Mouse (Mus musculus) kidney, adult 11 months (tissue): ENCODE results near the gene Cnbd2.

Experiments used
- DNase-seq: peaks from one replicate; pipeline ENCODE4 v3.0.0; 2022

Cnbd2 gene

DNA sequence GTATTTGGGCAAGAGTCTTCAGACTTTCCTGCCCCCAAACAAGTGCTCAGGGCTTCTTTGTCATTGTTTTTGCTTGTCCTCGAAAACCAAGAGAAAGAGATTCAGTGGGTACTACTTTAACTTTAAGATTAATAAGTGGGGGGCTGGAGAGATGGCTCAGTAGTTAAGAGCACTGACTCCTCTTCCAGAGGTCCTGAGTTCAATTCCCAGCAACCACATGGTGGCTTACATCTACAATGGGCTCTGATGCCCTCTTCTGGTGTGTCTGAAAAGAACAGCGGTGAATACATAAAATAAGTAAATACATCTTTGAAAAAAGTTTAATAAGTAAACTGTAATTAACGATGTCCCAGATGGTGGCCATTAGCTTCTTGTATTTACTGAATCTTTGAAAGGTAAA lies 1.1 kb downstream of the Cnbd2 start:
- DNase-seq: no peak

DNA sequence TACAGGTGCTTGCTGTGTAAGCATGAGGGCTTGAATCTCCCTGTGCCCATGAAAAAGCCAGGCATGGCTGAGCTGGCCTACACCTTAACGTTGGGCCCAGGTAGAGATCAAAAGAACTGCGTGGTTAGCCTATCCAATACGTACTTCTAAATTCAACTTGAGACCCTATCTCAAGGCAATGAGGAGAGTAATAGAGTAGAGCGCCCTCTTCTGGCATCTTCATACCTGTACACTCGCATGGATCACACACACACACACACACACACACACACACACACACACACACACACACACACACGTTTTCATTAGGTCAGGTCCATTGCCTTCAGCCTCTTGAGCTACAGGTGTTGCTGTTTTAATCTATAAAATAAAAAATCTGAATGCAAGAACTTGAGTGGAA lies 2.7 kb downstream of the Cnbd2 start:
- DNase-seq: no peak

DNA sequence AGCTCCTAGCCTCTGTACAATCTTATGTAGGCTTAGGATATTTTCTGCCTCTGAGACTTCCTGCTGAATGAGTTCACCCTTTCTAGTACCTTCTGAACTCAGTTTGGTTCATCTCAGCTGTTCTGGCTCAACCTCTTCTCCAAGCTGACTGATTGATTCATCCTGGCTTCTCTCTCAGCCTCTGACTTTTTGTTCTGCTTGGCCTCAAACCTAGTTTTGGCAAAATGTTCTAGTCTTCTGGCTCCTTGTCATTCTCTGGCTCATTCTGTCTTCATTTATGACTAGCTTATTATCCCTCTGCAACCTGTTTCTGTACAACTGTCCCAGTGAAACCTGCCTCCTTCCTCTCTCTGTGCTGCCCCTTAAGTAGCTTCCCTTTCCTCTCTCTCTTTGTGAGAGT lies 6.4 kb downstream of the Cnbd2 start:
- DNase-seq: no peak

DNA sequence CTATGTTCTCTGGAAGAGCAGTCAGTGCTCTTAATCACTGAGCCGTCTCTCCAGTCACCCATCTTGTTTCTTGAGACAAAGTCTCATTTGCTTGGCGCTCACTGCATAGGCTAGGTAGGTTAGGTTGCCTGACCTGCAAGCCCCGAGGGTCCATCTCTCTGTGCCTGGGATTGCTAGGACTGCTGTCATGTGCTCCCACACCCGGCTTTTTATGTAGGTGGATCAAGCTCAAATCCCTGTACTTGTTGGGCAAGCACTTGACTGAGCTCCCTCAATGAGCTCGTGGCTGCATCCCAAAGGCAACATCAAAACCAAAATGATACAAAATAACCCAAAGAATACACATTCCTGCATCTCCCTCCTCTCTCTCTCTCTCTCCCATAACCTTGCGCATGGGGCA lies 9.4 kb downstream of the Cnbd2 start:
- DNase-seq: no peak

DNA sequence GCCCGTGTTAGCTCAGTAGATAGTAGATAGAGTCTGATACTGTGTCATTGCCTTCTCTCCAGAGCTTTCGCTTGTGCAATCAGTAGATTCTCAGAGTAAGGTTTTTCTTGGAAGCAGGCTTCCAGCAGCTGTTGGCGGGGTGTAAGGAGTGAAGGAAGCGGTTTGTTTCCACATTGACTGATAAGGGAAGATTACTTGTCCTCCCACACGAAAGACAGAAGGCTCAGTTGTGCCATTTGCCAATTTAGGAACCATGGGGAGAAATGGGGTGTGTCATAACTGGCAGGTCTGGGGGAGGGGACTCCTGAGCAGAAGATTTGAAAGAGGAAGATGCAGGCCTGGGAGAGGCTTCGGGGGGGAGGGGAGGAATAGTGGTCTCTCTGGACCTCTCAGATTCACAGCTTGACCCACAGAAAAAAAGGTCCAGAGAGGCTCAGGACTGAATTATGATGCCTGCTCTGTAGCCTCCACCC lies 12.1 kb downstream of the Cnbd2 start:
- DNase-seq: no peak

DNA sequence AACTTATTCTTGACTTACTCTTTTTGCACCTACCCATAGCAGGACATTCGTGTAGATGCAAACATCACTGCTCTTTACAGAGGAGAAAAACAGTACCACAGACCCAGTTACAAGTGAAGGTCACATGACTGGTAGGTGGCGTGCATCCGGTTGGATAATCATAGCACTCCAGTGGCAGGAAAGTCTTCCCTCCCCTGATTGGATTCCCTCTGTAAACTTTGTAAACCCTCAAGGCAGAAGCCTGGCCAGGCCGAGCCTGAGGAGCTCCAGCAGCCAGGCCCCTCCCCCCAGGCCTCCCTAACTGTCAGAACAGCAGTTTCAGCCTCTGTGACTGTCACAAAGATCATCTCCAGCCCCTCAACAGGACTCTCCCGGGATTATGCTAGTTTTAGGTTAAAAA lies 12.6 kb downstream of the Cnbd2 start:
- peak; percentile 41 for DNase-seq

DNA sequence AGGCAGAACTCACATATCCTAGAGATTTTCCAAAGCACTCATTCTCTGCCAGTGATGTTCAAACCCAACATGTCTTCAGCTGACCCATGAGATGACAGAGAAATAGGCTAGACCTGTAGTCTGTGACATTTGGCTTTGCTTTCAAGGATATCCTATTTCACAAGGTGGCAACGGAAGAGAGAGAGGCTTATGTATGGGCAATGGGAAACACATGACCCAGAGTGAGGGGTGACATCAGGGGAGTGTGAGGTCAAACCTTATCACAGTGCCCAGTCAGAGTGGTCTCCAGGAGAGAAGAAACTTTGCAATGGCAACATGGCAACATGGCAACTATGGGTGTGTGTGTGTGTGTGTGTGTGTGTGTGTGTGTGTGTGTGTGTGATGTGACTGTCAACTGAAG lies 18.6 kb downstream of the Cnbd2 start:
- DNase-seq: no peak

DNA sequence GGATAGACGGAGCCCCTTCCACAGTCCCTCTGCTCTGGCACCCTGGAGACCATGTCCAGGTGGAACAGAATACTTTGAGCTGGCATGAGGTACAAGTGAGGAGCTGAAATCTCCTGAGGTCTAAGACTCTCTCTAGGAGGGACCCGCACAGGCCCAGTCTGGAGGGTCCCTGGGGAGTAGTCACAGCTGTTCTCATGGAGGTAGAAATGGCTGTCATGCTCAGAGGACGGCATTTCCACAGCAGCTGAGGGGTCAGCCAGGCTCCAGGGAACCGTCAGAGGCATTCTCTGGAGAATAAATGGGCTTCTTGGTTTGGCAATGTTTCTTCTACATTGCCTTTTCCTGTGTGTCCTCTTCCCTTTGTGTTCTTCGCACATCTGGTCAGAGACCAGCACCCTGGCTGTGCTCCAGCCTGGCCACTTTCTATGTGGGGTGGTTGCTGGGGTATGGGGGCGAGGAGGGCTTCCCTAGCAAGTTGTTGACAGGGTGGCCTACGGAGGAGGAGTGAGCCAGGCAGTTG lies 19.4 kb downstream of the Cnbd2 start:
- no peak for DNase-seq

DNA sequence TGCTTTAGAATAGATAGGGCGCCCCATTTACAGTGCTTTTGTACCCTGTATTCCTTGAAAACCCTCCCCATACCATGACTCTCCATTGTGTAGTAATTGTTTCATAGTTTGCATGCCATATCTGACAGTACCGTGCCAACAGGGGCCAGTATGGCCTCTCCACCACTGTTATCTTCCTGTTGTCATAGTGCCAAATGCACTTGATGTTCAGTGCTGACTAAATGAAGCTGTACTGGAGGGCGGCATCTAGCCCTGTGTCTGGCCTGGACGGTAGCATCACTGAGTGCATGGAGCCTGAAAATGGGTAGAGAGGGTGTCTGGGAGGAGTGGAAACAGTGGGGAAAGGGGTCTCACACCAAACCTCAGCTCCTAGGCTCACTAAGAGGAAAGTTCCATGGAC lies 28.0 kb downstream of the Cnbd2 start:
- no peak for DNase-seq

DNA sequence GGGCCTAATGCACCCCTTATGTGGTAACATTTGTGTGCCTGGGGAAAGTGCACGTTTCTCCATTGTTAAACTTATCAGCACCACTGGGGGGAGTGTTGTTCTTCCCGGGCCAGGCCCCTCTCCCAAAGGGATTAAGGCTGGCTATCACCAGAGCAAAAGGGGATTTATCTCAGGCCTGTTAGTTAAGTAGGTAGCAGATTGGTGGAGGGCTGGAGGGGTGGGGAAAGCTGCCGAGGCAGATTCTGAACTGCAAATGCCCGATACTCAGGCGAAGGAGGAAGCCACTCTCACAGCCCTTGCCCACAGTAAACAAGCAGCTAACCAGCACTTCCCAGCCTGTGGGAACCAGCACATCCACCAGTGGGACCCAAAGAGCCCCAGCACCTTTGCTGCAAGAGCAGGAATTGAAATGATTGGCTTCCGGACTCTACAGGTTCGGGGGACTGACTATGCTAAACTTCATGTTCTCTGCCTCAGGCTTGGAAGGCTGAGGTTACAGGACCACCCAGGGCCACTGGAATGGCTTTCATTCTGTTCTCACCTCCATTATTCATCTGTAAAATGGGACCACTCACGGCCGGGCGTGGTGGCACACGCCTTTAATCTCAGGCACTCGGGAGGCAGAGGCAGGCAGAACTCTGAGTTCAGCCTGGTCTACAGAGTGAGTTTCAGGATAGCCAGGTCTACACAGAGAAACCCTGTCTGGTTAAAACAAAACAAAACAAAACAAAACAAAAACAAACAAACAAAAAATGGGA lies 32.9 kb downstream of the Cnbd2 start:
- peak; percentile 26 for DNase-seq

DNA sequence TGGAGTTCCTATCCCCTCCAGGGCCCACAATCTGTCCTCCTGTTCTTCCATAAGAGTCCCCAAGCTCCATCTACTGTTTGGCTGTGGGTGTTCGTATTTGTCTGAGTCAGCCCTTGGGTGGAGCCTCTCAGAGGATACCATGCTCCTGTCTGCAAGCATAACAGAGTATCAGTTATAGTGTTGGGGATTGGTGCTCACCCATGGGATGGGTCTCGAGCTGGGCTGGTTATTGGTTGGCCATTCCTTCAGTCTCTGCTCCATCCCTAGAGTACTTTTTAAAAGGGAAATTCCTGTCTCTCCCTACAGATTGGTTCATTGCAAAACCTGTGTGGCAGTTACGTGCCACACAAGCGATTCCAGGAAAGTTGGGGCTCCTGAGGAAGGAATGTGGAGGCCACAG lies 36.7 kb downstream of the Cnbd2 start:
- no peak for DNase-seq

DNA sequence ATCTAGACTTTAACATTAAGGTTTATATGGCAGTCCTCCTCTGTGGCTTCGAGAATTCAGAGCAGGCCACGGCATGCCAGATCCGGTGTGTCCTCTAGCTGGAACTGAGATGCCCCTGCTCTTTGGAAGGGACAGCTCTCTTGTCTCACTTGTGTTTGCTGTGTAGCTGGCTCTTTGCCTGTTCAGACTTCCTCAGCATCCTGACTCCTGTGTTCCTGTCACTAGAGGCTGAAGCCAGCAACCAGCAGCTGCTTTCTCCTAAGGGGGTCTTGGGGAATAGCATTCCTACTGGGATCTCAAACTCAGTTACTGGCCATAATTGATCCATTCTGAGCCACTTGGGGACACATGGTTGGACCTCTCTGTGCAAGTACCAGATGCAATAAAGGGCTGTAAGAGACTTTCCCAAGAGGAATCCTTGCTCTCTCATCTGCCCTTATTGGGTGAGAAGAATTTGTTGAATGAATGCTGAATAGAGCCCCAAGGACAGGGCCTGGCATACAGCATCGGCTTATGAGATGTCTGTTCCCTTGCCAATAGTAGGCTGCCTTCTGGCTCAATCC lies 37.3 kb downstream of the Cnbd2 start:
- no peak for DNase-seq

DNA sequence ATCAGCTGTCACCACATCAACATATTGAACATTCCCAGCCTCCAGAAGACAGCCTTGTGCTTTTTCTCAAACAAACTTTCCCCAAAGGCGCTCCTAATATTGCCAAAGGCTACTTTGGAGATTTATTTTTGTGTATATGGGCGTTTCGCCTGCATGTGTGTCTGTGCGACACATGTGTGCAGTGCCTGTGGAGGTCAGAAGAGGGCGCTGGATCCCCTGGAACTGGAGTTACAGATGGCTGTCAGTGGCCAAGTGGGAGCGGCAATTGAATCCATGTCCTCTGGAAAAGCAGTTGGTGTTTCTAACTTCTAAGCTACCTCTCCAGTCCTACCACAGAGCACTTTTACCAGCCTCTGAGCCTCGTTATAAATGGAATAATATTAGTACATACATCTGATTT lies 39.1 kb downstream of the Cnbd2 start:
- no peak for DNase-seq

DNA sequence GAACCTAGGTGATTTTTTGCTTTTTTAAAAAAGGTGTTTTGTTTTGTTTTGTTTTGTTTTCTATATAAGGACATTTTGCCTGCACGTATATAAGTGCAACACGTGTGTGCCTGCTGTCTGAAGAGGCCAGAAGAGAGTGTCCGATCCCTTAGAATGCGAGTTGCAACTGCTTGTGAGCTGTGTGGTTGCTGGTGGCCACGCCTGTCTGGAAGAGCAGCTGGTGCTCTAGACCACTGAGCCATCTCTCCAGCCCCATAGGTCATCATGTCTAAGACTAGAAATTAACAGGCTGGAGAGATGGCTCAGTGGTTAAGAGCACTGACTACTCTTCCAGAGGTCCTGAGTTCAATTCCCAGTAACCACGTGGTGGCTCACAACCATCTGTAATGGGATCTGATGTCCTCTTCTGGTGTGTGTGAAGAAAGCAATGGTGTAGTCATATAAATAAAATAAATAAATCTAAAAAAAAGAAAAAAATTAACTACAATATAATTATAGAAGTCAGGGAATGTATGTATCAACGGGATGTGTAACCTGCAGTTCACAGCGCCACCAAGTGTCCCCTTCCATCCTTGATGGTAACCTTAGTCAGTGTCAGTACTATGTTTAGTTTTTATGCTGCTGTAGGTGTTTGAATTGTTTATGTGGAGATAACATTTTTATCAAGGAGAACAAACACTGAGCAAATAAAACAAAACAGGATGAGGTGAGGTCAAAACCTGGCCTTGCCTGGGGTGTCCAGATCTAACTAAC lies 40.5 kb downstream of the Cnbd2 start:
- no peak for DNase-seq

DNA sequence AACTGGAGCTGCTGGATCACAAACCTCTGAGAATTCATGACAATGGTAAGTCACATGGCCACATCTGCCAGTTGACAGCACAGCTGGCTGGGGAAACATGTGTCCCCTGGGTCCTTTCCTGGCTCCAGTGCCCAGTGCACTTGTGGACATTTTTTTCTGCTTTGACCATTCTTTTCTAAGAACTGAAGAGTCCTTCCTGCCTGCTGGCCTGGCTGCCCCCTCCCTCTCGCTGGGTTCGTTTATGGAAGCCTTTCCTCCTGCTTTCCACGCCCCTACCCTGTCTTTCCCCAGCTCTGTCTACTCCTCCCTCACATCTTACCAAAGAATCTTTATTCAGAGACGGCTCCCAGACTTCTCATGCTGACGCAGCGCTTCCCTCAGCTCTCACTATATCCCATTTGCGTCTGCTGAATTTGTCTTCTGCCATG lies 41.2 kb downstream of the Cnbd2 start:
- peak; percentile 18 for DNase-seq

DNA sequence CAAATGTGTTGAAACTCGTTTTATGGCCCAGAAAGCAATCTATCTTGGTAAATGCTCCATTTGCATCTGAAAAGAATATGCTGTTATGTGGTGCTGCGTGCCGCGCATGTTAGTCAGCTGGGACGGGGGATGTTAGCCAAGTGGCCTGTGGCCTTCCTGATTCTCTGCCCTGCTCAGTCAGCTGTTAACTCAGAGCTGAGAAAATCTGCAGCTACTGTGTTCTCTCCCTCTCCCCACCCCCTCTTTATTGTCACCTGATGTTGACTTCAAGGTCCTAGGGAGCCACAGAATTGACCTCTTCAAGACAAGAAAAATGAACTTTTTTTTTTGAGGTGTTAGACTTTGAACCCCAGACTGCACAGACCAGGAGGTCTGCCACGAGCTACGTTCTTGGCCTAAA lies 43.9 kb downstream of the Cnbd2 start:
- peak; percentile 91 for DNase-seq

DNA sequence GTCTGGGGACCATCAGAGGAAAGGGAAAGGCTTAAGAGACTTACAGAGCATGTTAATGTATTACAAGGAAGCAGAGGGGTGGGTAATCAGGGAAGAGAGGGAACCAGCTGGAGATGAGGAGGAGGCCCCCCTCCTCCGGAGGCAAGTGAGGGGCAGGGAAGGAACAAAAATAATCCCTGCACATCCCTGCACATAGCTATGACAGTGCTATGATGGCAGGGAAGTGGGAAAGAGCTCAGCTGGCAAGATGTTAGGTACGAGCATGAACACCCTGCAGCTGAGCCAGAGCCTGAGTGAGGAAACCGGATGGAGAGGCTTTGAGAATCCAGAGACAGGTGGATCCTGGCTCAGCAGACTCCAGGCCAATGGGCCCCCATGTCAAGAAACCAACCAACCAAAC lies 56.4 kb downstream of the Cnbd2 start:
- no peak for DNase-seq

DNA sequence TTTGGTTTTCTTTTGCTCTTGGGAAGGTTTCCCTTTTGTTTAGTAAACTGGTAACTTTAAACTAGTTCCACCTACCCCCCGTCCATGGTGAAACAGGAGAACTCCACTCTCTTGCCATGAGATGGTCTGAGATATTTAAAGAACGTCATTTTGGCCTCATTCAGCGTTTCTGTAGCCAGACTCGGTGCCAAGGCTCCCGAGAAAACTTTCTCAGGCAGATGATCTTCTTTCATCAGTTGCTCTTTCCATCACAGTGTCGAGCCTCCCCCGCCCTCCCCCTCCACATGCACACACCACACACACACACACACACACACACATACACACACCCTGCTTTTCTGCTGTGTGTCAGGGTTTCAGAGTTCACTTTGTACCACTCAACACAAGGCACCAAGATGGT lies 58.8 kb downstream of the Cnbd2 start:
- no peak for DNase-seq

DNA sequence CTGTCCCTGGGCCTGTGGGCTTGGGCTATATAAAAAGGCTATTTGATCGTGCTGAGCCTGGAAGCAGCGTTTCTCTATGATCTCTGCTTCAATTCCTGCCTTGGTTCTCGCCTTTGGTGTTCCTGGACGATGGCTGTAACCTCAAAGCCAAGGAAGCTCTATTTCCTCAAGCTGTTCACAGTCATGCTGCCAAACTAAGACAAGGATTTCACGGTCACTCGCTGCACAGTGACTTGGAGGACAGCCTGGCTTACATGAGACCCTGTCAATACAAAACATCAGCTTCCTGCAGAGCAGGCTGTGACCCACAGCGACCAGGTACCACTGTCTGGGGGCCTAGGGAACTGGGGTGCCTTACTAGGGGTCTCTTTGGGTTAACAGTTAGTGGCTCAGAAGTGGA lies 64.9 kb downstream of the Cnbd2 start:
- DNase-seq: no peak

DNA sequence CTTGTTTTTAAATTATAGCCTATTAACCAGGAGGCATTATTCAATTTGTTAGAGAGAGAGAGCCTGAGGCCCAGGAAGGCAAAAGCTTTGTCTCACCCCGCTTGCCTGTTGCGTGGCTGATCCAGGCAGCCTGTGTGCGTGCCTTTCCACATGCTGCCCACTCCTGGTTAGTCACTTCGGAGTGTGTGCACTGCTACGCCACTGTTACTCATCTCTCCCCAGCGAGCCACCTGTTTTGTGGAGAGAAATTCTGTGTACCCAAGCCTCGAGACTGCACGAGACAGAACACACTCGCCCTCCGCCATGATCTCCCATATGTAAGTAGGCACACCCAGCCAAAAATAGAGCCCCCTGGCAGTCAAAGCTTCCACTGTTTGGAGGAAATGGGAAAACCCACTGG lies 67.8 kb downstream of the Cnbd2 start:
- no peak for DNase-seq

DNA sequence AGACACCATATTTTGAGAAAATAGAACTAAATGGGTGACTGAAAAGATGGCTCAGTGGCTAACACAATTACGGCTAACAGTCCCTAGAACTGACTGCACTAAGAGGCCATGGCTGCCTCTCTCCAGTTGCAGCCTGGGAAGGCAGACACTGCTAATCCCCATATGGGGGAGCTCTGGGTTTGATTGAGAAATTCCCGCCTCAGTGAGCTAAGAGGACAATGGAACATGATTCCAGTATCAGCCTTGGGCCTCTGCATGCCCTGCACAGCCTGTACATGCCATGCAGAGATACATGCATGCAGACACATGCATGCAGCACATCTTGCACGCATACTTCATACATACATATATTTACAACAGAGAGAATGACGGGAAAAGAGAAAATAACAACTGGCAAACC lies 69.3 kb downstream of the Cnbd2 start:
- DNase-seq: no peak

DNA sequence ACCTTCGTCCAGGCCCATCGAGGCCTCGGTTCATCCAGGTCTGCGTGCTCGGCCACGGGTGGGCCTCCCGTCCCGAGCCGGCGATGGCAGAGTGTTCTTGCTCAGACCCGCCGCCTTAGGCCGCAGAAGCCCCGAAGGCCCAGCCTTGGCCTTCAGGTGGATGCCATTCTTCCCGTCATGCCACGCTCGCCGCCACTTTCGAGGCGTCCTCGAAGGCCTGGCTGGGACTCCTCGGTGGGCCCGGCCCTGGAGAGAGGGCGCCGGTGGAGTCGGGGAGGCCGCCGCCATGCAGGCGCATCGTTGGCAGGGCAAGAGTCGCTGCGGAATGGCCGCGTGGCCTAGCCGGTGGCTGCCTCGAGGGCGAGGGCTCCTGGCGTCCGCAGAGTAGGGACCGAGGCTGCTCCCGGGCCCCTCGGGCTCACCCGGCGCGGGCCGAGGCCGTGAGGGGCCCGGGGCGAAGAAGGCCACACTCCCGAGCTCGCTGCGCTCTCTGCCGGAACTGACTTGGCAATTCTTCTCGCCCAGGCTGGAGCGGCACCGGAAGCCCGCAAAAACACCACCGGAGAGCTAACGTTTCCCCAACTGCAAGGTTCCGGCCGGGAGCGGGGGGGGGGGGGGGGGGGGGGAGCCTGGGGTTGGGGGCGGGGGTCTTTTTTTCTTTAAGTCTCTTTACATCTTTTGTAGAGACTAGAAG lies 80.5 kb downstream of the Cnbd2 start:
- peak; percentile 62 for DNase-seq

DNA sequence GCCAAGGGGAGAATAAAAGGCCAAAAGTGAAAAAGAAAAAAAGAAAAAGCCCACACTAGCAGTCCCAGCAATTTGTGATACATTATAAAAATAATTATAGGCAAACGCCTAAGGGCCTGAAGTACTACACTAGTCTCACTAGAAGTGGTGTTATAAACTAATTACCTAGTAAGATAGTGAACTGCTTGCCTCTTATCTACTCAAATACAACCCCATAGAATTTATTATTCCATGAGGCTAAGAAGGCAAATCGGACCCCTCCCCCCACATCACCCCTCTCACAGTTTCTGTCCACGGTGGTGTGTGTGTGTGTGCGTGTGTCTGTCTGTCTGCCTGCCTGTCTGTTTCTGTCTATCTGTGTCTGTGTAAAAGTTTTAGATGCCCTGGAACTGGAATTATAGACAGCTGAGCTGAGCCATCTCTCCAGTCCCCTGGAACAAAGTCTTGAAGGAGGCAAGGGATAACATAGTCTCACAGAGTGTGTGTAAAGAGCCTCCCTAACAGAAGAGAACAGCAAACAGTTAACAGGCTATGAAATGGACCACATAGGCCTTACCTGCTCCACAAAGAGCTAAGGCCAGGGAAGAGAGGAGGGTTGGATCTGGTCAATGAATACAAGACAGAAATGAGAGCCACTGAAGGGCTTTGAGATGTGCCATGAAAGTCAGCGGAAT lies 81.2 kb downstream of the Cnbd2 start:
- no peak for DNase-seq
